ENCODE assay signal across 25 mouse cellular contexts in the genomic region with DNA sequence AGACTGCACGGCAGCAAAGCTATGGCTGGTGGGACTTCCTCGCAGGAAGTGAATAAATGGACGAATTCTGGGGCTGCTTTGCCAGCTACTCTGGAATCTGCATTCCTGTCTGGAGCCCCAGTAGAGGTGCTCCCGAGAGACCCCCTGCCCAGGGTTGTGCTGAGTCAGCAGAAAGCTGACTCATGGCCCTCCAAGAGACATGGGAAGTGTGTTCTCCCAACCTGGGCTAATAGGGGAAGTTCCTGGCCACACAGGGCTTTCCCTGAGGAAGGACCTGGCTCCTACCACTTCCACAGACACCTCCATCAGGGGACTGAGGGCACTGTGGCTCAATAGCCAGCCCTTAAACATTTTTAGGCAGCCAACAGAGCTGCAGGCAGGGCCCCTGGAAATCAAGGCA. TPM values are rescaled to one million over a fixed set of nuclear protein-coding genes. Genes with fewer than 3 reads are reported as not detected.
DNase-seq lines count a peak whose midpoint lies in the region; ATAC-seq and TF ChIP-seq lines count a peak whose summit lies in the region.
"Had no signal": no experiment of that assay in that cellular context is flagged by ENCODE, and none has a peak within 500 bp of the region (broad histone marks: within the 10 kb centered on the region; RNA-seq: fewer than 3 reads in every experiment).

No protein-coding gene starts in this region.

- no peaks in the 10 kb centered on the region for H3K79me2 ChIP-seq in heart, adult 2 months (replicated peaks; ENCODE audit: control insufficient read depth, insufficient read depth, low read length)
- H3K79me2 ChIP-seq in MEL (ENCODE audit: control insufficient read depth, insufficient read depth, low read length, poor library complexity): no peaks in the 10 kb centered on the region

- peaks cover 71% of the 10 kb centered on the region for H3K4me1 ChIP-seq in heart, embryonic 13.5 days
- peaks cover 6% of the 10 kb centered on the region for H3K4me1 ChIP-seq in heart, adult 2 months (ENCODE audit: control insufficient read depth, insufficient read depth, low read length)
- peaks cover 54% of the 10 kb centered on the region for H3K4me1 ChIP-seq in midbrain, embryonic 10.5 days
- peaks cover 5% of the 10 kb centered on the region; the same call in 1 of the 2 replicates for H3K4me1 ChIP-seq in midbrain, embryonic 16.5 days (ENCODE audit: control insufficient read depth, insufficient read depth, low read length)
- no peaks in the 10 kb centered on the region for H3K4me1 ChIP-seq in MEL (ENCODE audit: control insufficient read depth in 1 of 2, insufficient read depth in 2 of 2, low read length in 2 of 2)
- H3K4me1 ChIP-seq in stomach, embryonic 16.5 days (ENCODE audit: control insufficient read depth, insufficient read depth, low read length): peaks cover 16% of the 10 kb centered on the region
- H3K4me1 ChIP-seq in forebrain, postnatal 0 days (ENCODE audit: insufficient read depth): no peaks in the 10 kb centered on the region
- H3K4me1 ChIP-seq: liver, embryonic 13.5 days had no signal

- peak overlapping the region; percentile 34; the same call in 1 of the 2 replicates for H3K9ac ChIP-seq in heart, embryonic 13.5 days
- no peak overlapping the region for H3K9ac ChIP-seq in heart, adult 2 months (ENCODE audit: low read depth, low read length)
- H3K9ac ChIP-seq in midbrain, embryonic 16.5 days (ENCODE audit: low read depth, low read length): no peak overlapping the region
- H3K9ac ChIP-seq in MEL (ENCODE audit: control insufficient read depth, low read depth, low read length, poor library complexity, severe bottlenecking): no peak overlapping the region
- H3K9ac ChIP-seq in stomach, embryonic 16.5 days (ENCODE audit: low read length): 0 out of 2 replicates have a peak overlapping the region, but pooled peaks have one; percentile 23
- H3K9ac ChIP-seq in forebrain, postnatal 0 days: no peak overlapping the region
- H3K9ac ChIP-seq: forebrain, embryonic 15.5 days; intestine, embryonic 15.5 days; limb, embryonic 13.5 days; liver, embryonic 13.5 days; midbrain, embryonic 15.5 days had no signal

- intact Hi-C loops in heart, adult 2 months (cut with DNase I): loop anchor here (1.0 kb wide), 1 partner anchor 128 kb away; no protein-coding TSS in a partner anchor

- no peak for TF ChIP-seq POLR2A in heart, adult 2 months (IDR thresholded peaks at IDR 0.05; ENCODE audit: insufficient read depth, low read depth, low read length)
- TF ChIP-seq POLR2A in MEL (IDR thresholded peaks at IDR 0.05; ENCODE audit: control insufficient read depth in 1 of 2, insufficient read depth in 1 of 2, low read depth in 1 of 2, low read length in 2 of 2, poor library complexity in 1 of 2): no peak

- no peak for TF ChIP-seq EP300 in heart, adult 2 months (IDR thresholded peaks at IDR 0.05; ENCODE audit: insufficient read depth, low read depth, low read length)
- no peak for TF ChIP-seq EP300 in MEL (IDR thresholded peaks at IDR 0.05; ENCODE audit: low read depth in 1 of 2, low read length in 2 of 2)

- no peaks in the 10 kb centered on the region for H3K36me3 ChIP-seq in heart, embryonic 13.5 days
- H3K36me3 ChIP-seq in heart, adult 2 months (ENCODE audit: control insufficient read depth, insufficient read depth, low read length): no peaks in the 10 kb centered on the region
- no peaks in the 10 kb centered on the region for H3K36me3 ChIP-seq in midbrain, embryonic 10.5 days
- H3K36me3 ChIP-seq in midbrain, embryonic 16.5 days (ENCODE audit: control insufficient read depth, insufficient read depth, low read length): no peaks in the 10 kb centered on the region
- H3K36me3 ChIP-seq in MEL (ENCODE audit: control insufficient read depth in 1 of 2, insufficient read depth in 2 of 2, low read length in 2 of 2): no peaks in the 10 kb centered on the region
- no peaks in the 10 kb centered on the region for H3K36me3 ChIP-seq in stomach, embryonic 16.5 days (ENCODE audit: control insufficient read depth, insufficient read depth, low read length)
- H3K36me3 ChIP-seq in forebrain, postnatal 0 days (ENCODE audit: insufficient read depth): no peaks in the 10 kb centered on the region
- H3K36me3 ChIP-seq: forebrain, embryonic 15.5 days; intestine, embryonic 15.5 days; limb, embryonic 13.5 days; liver, embryonic 13.5 days; midbrain, embryonic 15.5 days had no signal

- H3K27me3 ChIP-seq in heart, embryonic 13.5 days (replicated peaks): 0 out of 2 replicates have a peak, but pooled peaks cover 4% of the 10 kb centered on the region
- no peaks in the 10 kb centered on the region for H3K27me3 ChIP-seq in heart, adult 2 months (ENCODE audit: control insufficient read depth, insufficient read depth, low read length)
- peaks cover 21% of the 10 kb centered on the region for H3K27me3 ChIP-seq in midbrain, embryonic 10.5 days (ENCODE audit: low read depth, poor library complexity, severe bottlenecking)
- no peaks in the 10 kb centered on the region for H3K27me3 ChIP-seq in midbrain, embryonic 16.5 days (ENCODE audit: control insufficient read depth, insufficient read depth, low read depth, low read length)
- H3K27me3 ChIP-seq in MEL (ENCODE audit: control insufficient read depth in 1 of 2, insufficient read depth in 2 of 2, low read length in 2 of 2): peaks cover 0 to 5% of the 10 kb centered on the region in 2 experiments; a peak in 2 of 4 replicates
- H3K27me3 ChIP-seq in stomach, embryonic 16.5 days (ENCODE audit: control insufficient read depth, insufficient read depth, low read length): no peaks in the 10 kb centered on the region
- H3K27me3 ChIP-seq in forebrain, postnatal 0 days (ENCODE audit: insufficient read depth, low read length): no peaks in the 10 kb centered on the region
- H3K27me3 ChIP-seq: forebrain, embryonic 15.5 days; intestine, embryonic 15.5 days; limb, embryonic 13.5 days; liver, embryonic 13.5 days; midbrain, embryonic 15.5 days had no signal

- DNase-seq in heart, adult 2 months: no peak
- DNase-seq in midbrain, embryonic 10.5 days (ENCODE audit: low spot score): no peak
- no peak for DNase-seq in MEL (ENCODE audit: low read depth, low spot score)
- no peak for DNase-seq in forebrain, postnatal 0 days
- no peak for DNase-seq in cerebellum, adult 11-12 months
- DNase-seq: adrenal gland, postnatal 14 days; B cell, adult 2 months; cerebellum, adult 8-10 months; cerebellum, postnatal 36 days; embryo, embryonic 11 days; gastrocnemius, postnatal 14 days; heart, postnatal 36 days; layer of hippocampus, postnatal 36 days; liver, embryonic 13.5 days; lung, adult 2 months; thymus, postnatal 36 days had no signal

- H3K4me3 ChIP-seq in heart, embryonic 13.5 days: no peak overlapping the region
- no peak overlapping the region for H3K4me3 ChIP-seq in heart, adult 2 months
- no peak overlapping the region for H3K4me3 ChIP-seq in midbrain, embryonic 10.5 days
- no peak overlapping the region for H3K4me3 ChIP-seq in midbrain, embryonic 16.5 days (ENCODE audit: low read depth, low read length)
- H3K4me3 ChIP-seq in MEL (ENCODE audit: control insufficient read depth in 1 of 2, insufficient read depth in 1 of 2, low read depth in 2 of 2, low read length in 2 of 2): no peak overlapping the region
- H3K4me3 ChIP-seq in stomach, embryonic 16.5 days (replicated peaks; ENCODE audit: low read length): no peak overlapping the region
- H3K4me3 ChIP-seq in forebrain, postnatal 0 days (ENCODE audit: low read depth, low read length): no peak overlapping the region
- H3K4me3 ChIP-seq: forebrain, embryonic 15.5 days; intestine, embryonic 15.5 days; limb, embryonic 13.5 days; liver, embryonic 13.5 days; megakaryocyte, embryonic 14.5 days; midbrain, embryonic 15.5 days had no signal

- TF ChIP-seq CTCF in heart, adult 2 months (IDR thresholded peaks at IDR 0.05): no peak
- no peak for TF ChIP-seq CTCF in MEL (IDR thresholded peaks at IDR 0.05 in 2 of 3, conservative IDR thresholded peaks at IDR 0.05 in 1 of 3; ENCODE audit: control insufficient read depth in 1 of 3, insufficient read depth in 1 of 3, low read depth in 2 of 3, low read length in 3 of 3, poor library complexity in 1 of 3, severe bottlenecking in 1 of 3)
- no peak for TF ChIP-seq CTCF in forebrain, postnatal 0 days (IDR thresholded peaks at IDR 0.05; ENCODE audit: low read depth)

- no peaks in the 10 kb centered on the region for H3K9me3 ChIP-seq in heart, embryonic 13.5 days
- no peaks in the 10 kb centered on the region for H3K9me3 ChIP-seq in midbrain, embryonic 10.5 days (replicated peaks)
- no peaks in the 10 kb centered on the region for H3K9me3 ChIP-seq in midbrain, embryonic 16.5 days (replicated peaks; ENCODE audit: control insufficient read depth, low read length, poor library complexity, severe bottlenecking)
- no peaks in the 10 kb centered on the region for H3K9me3 ChIP-seq in MEL (replicated peaks; ENCODE audit: insufficient read depth, low read length)
- no peaks in the 10 kb centered on the region for H3K9me3 ChIP-seq in stomach, embryonic 16.5 days (replicated peaks; ENCODE audit: control insufficient read depth, low read length)
- H3K9me3 ChIP-seq in forebrain, postnatal 0 days (ENCODE audit: low read length): no peaks in the 10 kb centered on the region
- H3K9me3 ChIP-seq: forebrain, embryonic 15.5 days; intestine, embryonic 15.5 days; limb, embryonic 13.5 days; liver, embryonic 13.5 days; megakaryocyte, embryonic 14.5 days; midbrain, embryonic 15.5 days had no signal

- no peak for ATAC-seq in heart, embryonic 13.5 days (ENCODE audit: extremely low read depth, insufficient number of reproducible peaks, low FRiP score, low TSS enrichment)
- ATAC-seq in midbrain, embryonic 16.5 days: no peak
- no peak for ATAC-seq in stomach, embryonic 16.5 days (ENCODE audit: insufficient read depth, low FRiP score)
- ATAC-seq in forebrain, postnatal 0 days: no peak
- ATAC-seq: forebrain, embryonic 15.5 days; midbrain, embryonic 15.5 days had no signal

- H3K4me2 ChIP-seq in heart, embryonic 13.5 days: no peak overlapping the region
- no peak overlapping the region for H3K4me2 ChIP-seq in midbrain, embryonic 16.5 days (ENCODE audit: low read length)
- no peak overlapping the region for H3K4me2 ChIP-seq in stomach, embryonic 16.5 days (ENCODE audit: low read depth, low read length)
- H3K4me2 ChIP-seq in forebrain, postnatal 0 days (ENCODE audit: low read depth): no peak overlapping the region
- H3K4me2 ChIP-seq: forebrain, embryonic 15.5 days; intestine, embryonic 15.5 days; limb, embryonic 13.5 days; liver, embryonic 13.5 days; midbrain, embryonic 15.5 days had no signal

- TF ChIP-seq RAD21 in MEL (IDR thresholded peaks at IDR 0.05; ENCODE audit: low read depth, low read length): no peak

- 55% methylated on average over 4 of the region's 4 CpGs for WGBS in heart, embryonic 13.5 days
- WGBS in heart, adult 2 months: 49% methylated on average over 4 of the region's 4 CpGs
- 71% methylated on average over 4 of the region's 4 CpGs for WGBS in midbrain, embryonic 10.5 days
- 71% methylated on average over 4 of the region's 4 CpGs for WGBS in midbrain, embryonic 16.5 days
- WGBS in stomach, embryonic 16.5 days: 59% methylated on average over 4 of the region's 4 CpGs
- WGBS in forebrain, postnatal 0 days: 79% methylated on average over 4 of the region's 4 CpGs

- H3K27ac ChIP-seq in heart, embryonic 13.5 days (replicated peaks): no peak overlapping the region; the same call in 1 of the 2 replicates
- no peak overlapping the region for H3K27ac ChIP-seq in heart, adult 2 months
- H3K27ac ChIP-seq in midbrain, embryonic 10.5 days (replicated peaks): peak overlapping the region; percentile 28; the same call in 1 of the 2 replicates
- H3K27ac ChIP-seq in midbrain, embryonic 16.5 days (ENCODE audit: low read length): no peak overlapping the region
- no peak overlapping the region for H3K27ac ChIP-seq in MEL (ENCODE audit: control insufficient read depth, low read depth, low read length)
- peak overlapping the region; percentile 54; the same call in 1 of the 2 replicates for H3K27ac ChIP-seq in stomach, embryonic 16.5 days (ENCODE audit: low read length)
- H3K27ac ChIP-seq in forebrain, postnatal 0 days (ENCODE audit: low read depth, low read length): no peak overlapping the region
- H3K27ac ChIP-seq: forebrain, embryonic 15.5 days; intestine, embryonic 15.5 days; limb, embryonic 13.5 days; liver, embryonic 13.5 days; midbrain, embryonic 15.5 days had no signal

RNA-seq across cellular contexts. Expression of a gene that starts 50.4 kb away (rescaled TPM):
- not detected in 2 replicates for polyA plus RNA-seq in heart, embryonic 13.5 days (2015; fragmentation: Nextera tagmentation; extraction: Ambion mirVana)
- total RNA-seq in heart, adult 2 months (2021): not detected
- polyA plus RNA-seq in heart, adult 2 months (2012; rRNA removed): 0.31 TPM in 1 of 2 replicates, not detected in the other
- polyA plus RNA-seq in midbrain, embryonic 10.5 days (2016; fragmentation: Nextera tagmentation; extraction: Ambion mirVana): not detected in 2 replicates
- 0.25 TPM in 1 of 2 replicates, not detected in the other for polyA plus RNA-seq in midbrain, embryonic 16.5 days (2015; fragmentation: Nextera tagmentation; extraction: Ambion mirVana)
- total RNA-seq in MEL (2012; rRNA removed): not detected in 2 replicates
- polyA plus RNA-seq in MEL (2012; ENCODE audit: insufficient read depth in 1 of 2, insufficient read length in 2 of 2, low read depth in 1 of 2, low replicate concordance in 2 of 2, missing spikeins in 1 of 2): not detected
- 0.13 and 0.62 TPM in 2 replicates for polyA plus RNA-seq in stomach, embryonic 16.5 days (2015; fragmentation: Nextera tagmentation; extraction: Ambion mirVana)
- not detected in 2 replicates for total RNA-seq in forebrain, postnatal 0 days (2014; rRNA removed)
- polyA plus RNA-seq in forebrain, postnatal 0 days (2015; fragmentation: Nextera tagmentation; extraction: Ambion mirVana): 0.28 TPM in 1 of 2 replicates, not detected in the other
- total RNA-seq: adrenal gland, postnatal 14 days; gastrocnemius, postnatal 14 days; heart, adult 8-10 months; heart, postnatal 36 days had no signal
- polyA plus RNA-seq: forebrain, embryonic 15.5 days; limb, embryonic 13.5 days; liver, embryonic 13.5 days had no signal

Comparison
In these comparisons a context has a peak if more than half of its experiments do, and no peak if none do; other contexts are left out.
1. H3K27ac ChIP-seq: peak in midbrain, embryonic 10.5 days (single experiment) and stomach, embryonic 16.5 days (single experiment); none in heart, embryonic 13.5 days (single experiment), heart, adult 2 months (single experiment), midbrain, embryonic 16.5 days (single experiment), MEL (single experiment) and forebrain, postnatal 0 days (single experiment).
2. H3K9ac ChIP-seq: peak in heart, embryonic 13.5 days (single experiment) and stomach, embryonic 16.5 days (single experiment); none in heart, adult 2 months (single experiment), midbrain, embryonic 16.5 days (single experiment), MEL (single experiment) and forebrain, postnatal 0 days (single experiment).